Mouse (Mus musculus) liver, embryonic 14.5 days (tissue): ENCODE measurements around the gene Cnot10.

ENCODE experiments used
- CTCF ChIP-seq: IDR thresholded peaks from 2 replicates; pipeline ENCODE4 v1.5.1; 2016; ENCODE audit warnings: antibody characterized with exemption, low read depth, control low read depth
- EP300 ChIP-seq: IDR thresholded peaks from 2 replicates; pipeline ENCODE4 v1.6.1; 2016; ENCODE audit warnings: antibody characterized with exemption, low read depth

GRCm38 (mm10) chr9:114585017-114585345 is 55.0 kb downstream of the Cnot10 start:
- TF ChIP-seq CTCF (peak; percentile 39), EP300 (no peak)
